Mouse (Mus musculus) adrenal gland, postnatal 10 days (tissue): ENCODE measurements around the gene Gm49510. TPM values are rescaled to one million over a fixed set of nuclear protein-coding genes. Genes with fewer than 3 reads are reported as not detected.
A peak's percentile ranks its signal among the peaks of the same experiment; 100 is the strongest.

Experiments used
- DNase-seq: peaks from one replicate; pipeline ENCODE4 v3.0.0; 2021; ENCODE audit warnings: mixed read lengths
- total RNA-seq, 2 experiments: library from RNA; stranded (reverse); gene quantifications; 2 replicates each; pipeline ENCODE4 v1.2.3; 2021

Gene Gm49510
- total RNA-seq, 2 experiments from 2014 or later: not detected

- DNase-seq: peak; percentile 77
These were observed 16.2 kb downstream of the Gm49510 start for GRCm38 (mm10) chr15:78915660-78916017.

- DNase-seq: no peak
These were observed 16.8 kb downstream of the Gm49510 start for GRCm38 (mm10) chr15:78916052-78916826.

- DNase-seq: no peak
These were observed 18.7 kb downstream of the Gm49510 start for GRCm38 (mm10) chr15:78918126-78918525.

GRCm38 (mm10) chr15:78919914-78920313, 20.4 kb downstream of the Gm49510 start:
- no peak for DNase-seq

- no peak for DNase-seq
These were observed 23.2 kb downstream of the Gm49510 start for GRCm38 (mm10) chr15:78922700-78923099.

GRCm38 (mm10) chr15:78923585-78923984, 24.1 kb downstream of the Gm49510 start:
- DNase-seq: no peak

GRCm38 (mm10) chr15:78925129-78925528, 25.7 kb downstream of the Gm49510 start:
- DNase-seq: peak; percentile 69

GRCm38 (mm10) chr15:78926021-78926919, 26.8 kb downstream of the Gm49510 start, which contains the start of gene Lgals1:
Gene Lgals1, plus strand, starts transcription at chr15:78926725.
- DNase-seq: peak; percentile 94

GRCm38 (mm10) chr15:78927021-78927787, 27.7 kb downstream of the Gm49510 start:
- DNase-seq: peak; percentile 62

GRCm38 (mm10) chr15:78927788-78928457, 28.5 kb downstream of the Gm49510 start:
- peak; percentile 86 for DNase-seq

- no peak for DNase-seq
These were observed 29.1 kb downstream of the Gm49510 start for GRCm38 (mm10) chr15:78928539-78928938.

- DNase-seq: no peak
These were observed 30.8 kb downstream of the Gm49510 start for GRCm38 (mm10) chr15:78930192-78930706.

- DNase-seq: no peak
These were observed 31.4 kb downstream of the Gm49510 start for GRCm38 (mm10) chr15:78930801-78931426.

- DNase-seq: peak; percentile 75
These were observed 32.1 kb downstream of the Gm49510 start for GRCm38 (mm10) chr15:78931577-78931976.

- DNase-seq: peak; percentile 86
These were observed 35.4 kb downstream of the Gm49510 start, which contains the start of gene Nol12 for GRCm38 (mm10) chr15:78934784-78935320. Gene Nol12, plus strand, starts transcription at chr15:78934933.

- no peak for DNase-seq
These were observed 36.9 kb downstream of the Gm49510 start for GRCm38 (mm10) chr15:78936403-78936802.

GRCm38 (mm10) chr15:78937311-78937710, 37.8 kb downstream of the Gm49510 start:
- no peak for DNase-seq

- no peak for DNase-seq
These were observed 38.5 kb downstream of the Gm49510 start for GRCm38 (mm10) chr15:78937963-78938362.

- DNase-seq: no peak
These were observed 40.9 kb downstream of the Gm49510 start for GRCm38 (mm10) chr15:78940325-78940724.

GRCm38 (mm10) chr15:78942663-78943062, 43.2 kb downstream of the Gm49510 start:
- peak; percentile 90 for DNase-seq

- DNase-seq: no peak
These were observed 46.8 kb downstream of the Gm49510 start for GRCm38 (mm10) chr15:78946232-78946631.
